Mouse (Mus musculus): ENCODE results near the gene Pck2.

Gene Pck2

GRCm38 (mm10) chr14:55598521-55599390 is 58.7 kb downstream of the Pck2 start:
- DNase-seq (ENCODE audit: low read depth, low spot score): no peak
